Mouse (Mus musculus): ENCODE results near the gene Epha6.
"Not testable (repeated sequence)": the region's sequence is repeated elsewhere in the genome, so short reads cannot be mapped to it uniquely, and the experiment has no call there.

The Epha6 gene

DNA sequence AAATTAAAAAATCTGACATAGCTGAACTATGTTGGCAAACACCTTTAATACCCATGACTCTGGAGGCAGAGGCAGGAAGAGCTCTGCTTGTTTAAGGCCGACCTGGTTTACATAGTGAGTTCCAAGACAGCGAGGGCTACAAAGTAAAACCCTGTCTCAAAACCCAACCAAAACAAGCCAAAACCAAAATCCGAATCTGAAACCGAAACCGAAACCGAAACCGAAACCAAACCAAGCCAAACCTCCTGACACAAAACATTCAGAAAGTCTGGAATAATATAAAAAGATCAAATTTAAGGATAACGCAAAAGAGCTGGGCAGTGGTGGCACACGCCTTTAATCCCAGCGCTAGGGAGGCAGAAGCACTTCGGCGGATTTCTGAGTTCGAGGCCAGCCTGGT is 725.3 kb downstream of the Epha6 start:
- no peak for DNase-seq

DNA sequence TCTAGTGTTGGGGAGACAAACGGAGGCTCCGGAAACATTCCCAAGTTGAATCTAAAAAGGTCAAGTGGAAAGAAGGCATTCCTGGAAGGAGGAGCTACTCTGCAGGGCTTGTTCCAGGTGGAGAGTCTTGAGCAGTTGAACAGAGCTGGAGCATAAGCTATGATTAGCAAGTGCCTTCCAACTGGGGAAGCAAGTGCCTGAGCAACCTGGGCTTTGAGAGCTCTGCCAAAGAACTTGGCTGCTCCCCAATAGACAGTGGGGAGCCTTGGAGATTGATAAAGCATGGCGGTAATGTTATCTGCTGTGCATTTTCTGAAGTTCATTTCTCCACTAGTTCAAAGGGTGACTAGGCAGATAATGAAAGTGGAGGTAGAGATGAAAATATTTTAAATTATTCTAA is 733.5 kb downstream of the Epha6 start:
- no peak for DNase-seq

DNA sequence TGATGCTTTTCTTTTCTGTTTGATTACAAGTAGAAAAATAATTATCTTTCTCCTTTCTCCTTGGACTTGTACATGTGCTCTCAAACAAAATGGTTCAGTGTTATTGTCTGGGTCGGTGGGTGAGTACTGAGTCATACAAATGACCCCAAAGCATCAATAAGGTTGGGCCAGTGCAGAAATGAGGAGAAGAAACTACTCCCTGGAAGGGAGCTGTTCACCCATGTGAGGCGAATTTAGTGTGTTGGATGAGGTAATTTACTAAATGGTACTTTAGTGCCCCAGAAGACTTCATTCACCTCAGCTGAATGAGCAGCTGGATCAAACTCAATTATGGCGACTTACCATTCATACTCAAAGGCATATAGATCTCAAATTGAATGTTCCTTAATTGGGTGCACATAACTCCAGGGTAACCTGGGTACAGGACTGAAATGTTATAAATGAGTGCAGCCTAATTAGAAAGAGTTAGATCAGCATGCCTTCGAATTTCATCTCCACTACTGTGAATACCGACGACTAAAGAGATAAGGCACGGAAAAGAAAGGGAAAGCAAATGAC is 751.1 kb downstream of the Epha6 start:
- no peak for DNase-seq

DNA sequence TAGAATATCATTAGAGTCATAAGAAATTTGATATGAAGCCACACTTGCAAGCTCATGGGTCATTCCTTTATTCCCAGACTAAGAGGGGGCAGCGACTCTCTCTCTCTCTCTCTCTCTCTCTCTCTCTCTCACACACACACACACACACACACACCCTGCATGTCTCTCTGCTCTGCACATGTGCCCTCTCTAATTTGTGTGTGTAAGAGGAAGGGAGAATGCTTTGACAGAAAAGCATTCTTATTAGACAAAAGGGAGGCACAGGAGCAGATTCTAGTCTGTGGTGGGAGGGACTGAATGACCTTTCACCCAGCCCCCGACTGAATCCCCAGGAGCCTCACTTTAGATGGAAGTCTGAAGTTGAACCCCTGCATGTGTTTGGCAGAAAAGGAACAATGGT is 752.6 kb downstream of the Epha6 start:
- DNase-seq, result no peak

DNA sequence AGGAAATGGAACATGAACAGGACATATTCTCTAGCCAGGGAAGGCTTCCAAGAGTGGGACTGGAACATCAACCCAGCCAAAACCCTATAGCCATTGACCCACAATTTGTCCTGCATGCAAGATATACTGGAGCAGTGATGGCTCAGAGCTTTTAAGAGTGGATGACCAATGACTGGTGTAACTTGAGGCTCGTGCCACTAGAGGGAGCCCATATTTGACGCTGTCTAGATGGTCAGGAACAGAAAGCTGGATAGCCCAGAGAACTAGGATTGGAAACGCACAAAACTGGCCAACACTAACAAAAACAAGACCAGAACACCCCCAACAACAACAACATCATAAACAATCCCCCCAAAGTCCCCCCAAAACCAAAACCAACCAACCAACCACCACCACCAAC is 758.8 kb downstream of the Epha6 start:
- peak; percentile 31 for DNase-seq

DNA sequence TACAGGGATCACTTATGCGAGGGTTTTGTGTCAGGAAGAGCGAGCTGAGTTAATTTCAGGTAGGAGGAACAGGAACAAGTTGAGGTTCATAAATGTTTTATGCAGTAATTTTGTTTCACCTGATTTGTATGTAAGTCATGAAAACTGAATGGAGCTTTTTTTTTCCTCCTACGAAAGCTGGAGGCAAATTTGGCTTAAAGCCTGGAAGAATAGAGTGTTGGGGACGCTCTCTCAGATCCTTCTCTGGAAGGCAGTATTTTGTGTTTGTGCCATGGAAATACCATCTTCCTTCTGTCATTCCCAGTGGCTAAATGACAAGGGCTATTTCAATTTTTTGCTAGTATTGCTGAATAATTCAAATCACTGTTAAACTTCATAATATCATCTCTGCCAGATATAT is 768.6 kb downstream of the Epha6 start:
- peak; percentile 41 for DNase-seq

DNA sequence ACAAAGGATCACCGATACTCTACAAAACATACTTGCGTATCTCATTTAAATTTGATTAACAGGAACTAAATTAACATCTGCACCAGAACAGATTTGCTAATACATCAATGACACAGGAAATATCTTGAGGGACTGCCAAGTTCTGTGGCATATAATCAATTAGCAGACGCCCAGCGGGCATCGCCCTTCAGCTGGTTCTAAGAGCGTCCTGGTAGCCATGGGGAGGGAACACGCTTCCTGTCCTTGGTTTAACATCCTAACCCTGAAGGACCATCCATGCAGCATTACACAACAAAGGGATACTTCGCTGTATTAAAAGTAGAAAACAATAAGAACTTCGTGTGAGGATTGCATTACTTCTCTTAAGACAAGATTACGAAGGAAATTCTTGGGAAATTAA is 769.0 kb downstream of the Epha6 start:
- no peak for DNase-seq

DNA sequence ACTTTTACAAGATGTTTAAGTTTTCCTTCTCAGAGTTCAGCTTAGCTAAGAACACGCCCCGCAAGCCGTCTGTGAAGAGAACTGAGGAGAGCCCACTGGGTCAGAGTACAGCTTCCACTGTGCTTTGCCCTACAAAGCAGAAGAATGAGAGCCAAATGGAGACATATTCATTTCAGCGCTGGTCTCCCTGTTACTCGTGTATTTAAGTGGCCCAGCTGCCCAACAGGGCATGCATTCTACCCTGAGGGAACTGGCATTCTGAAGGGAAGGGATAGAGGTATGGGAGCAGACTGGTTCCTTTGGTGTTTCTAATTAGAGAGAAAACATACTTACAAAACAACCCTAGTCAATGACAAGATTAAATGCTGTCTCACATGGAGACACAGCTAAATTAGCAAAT is 772.9 kb downstream of the Epha6 start:
- no peak for DNase-seq

DNA sequence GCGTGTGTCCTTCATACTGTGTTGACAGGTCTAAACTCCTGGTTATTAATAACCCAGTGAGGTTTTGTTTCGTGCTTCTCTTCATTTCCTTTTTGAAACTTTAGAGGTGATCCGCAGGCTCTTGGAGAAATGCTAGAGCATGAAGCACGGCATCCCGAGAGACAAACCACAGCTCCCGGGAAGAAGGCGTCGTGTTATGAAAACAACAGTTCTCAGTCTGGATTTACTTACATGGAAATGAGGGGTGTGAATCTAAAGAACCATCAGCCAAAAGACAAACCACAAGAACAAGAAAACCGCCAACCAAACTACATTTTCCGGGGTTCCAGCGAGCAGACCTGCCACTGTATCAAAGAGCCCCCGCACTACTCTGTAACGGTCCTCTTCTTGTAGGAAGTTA is 775.7 kb downstream of the Epha6 start:
- no peak for DNase-seq

DNA sequence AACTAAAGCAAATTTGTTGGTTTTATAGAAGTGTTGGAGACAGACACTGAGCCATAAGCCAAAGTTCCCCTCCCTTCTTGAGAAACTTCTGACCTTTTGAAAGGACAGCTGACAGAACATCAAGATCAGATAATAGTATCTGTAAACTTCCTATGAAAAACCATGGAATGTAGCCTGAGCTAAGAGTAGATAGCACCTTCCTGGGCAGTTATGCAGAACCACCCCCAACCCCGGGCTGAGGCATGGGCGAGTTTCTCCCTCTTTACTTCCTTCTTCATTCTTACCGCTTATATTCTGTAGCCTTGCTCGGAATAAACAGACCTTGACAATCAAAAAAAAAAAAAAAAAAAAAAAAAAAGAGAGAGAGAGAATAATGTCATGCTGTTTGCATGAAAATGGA is 805.5 kb downstream of the Epha6 start:
- DNase-seq, result not testable (repeated sequence)

DNA sequence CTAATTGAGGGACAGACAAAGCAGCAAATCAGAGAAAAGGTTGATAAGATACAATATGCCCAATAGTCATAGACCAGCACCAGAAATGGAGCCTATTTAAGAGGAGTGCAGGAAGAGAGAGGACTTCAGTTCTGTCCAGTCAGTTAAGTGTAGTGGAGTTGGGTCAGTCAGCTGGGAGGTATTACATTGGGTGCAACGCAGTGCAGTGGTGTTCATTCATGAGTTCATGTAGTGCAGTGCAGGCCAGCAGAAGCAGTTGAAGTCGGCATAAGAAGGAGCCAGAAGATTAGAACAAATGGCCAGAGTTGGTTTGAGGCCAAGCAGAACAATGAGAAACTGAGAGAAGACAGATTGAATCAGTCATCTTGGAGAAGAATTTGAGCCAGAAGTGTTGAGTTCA is 833.0 kb downstream of the Epha6 start:
- DNase-seq, result no peak

DNA sequence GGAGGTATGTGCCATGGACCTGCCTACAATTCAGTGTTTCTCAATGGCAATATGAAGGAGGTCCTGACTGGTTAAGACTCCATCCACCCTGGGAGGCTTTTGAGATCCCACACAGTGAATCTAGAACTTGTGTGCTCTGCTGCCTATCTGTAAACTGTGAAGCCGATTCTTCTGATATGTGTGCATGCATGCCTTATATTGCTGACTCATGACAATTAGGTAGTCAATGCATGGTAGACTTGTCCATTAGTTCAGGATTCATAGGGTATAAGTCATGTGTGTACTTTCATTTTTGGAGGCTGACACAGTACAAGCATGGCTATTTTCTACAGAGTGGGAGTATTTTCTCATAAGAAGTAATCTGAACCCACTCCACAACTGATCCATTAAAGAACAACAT is 834.9 kb downstream of the Epha6 start:
- no peak for DNase-seq

DNA sequence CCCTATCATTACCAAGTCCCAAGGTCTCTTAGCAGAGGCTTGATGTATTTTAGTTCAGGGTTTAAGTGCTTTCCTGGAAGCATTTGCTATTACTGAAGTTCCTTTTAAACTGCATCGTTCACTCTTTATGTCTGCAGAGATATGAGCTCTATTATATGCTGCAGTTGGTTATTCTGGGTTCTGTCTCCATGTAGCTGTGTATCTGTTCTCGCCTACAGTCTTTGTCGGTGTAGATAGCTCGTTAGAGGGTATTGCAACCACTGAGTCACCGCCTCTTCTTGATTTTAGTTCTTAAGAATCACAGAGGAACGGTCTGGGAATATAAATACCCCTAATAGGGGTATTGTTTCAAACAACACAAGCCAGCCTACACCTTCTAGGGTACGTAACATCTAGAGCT is 835.4 kb downstream of the Epha6 start:
- peak; percentile 6 for DNase-seq

DNA sequence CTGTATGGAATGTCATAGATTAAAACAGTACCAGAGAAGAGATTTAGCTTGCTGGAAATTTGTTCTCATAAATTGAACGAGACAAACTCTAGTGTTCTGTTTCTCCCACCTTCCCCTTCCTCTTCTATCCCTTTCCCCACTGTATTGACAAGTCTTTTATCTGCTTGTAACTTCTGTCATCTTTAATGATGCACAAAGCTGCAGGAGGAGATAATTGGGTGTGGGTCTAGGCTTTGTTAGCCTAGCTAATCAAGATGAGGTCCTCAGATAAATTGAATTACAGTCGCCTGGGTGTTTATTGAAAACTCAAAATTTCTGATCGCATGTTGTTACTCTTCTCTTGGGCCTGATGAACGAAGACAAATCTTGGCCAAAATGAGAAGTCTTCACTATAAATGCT is 844.5 kb downstream of the Epha6 start:
- DNase-seq, result no peak

DNA sequence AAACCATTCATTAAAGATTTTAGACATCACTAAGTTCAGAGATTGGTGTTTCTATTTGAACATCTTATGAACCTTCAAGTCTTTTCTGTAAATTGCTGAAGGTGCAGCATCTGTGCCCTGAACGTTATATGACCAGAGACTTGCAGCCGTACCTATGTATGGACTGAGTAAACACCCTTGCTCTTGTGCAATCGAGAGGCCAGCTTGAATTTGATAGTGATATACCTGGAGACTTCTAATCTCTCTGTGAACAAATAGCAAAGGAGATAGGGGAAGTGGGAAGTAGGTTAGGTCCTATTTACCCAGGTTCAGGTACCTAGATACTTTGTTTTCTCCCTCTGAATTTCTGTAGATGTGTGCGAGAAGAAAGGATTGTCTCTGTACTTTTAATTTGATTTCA is 854.4 kb downstream of the Epha6 start:
- DNase-seq, result no peak

DNA sequence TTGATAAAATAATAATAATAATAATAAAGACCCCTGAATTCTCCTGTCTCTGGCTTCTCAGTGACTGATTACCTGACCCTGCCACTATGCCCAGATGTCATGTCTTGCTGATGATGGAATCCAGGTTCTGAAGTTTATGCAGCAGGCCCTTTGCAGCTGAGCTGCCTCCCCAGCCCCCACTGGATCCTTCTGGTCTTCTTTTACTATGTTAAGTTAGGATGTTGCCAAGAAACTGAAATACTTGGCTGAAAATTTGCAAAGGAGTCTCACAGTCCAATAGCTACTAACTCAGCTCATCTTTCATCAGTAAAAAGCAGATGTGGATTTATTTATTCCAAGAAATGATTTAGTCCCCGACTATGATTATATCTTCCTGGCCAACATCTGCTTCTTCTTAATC is 861.7 kb downstream of the Epha6 start:
- DNase-seq, result no peak

DNA sequence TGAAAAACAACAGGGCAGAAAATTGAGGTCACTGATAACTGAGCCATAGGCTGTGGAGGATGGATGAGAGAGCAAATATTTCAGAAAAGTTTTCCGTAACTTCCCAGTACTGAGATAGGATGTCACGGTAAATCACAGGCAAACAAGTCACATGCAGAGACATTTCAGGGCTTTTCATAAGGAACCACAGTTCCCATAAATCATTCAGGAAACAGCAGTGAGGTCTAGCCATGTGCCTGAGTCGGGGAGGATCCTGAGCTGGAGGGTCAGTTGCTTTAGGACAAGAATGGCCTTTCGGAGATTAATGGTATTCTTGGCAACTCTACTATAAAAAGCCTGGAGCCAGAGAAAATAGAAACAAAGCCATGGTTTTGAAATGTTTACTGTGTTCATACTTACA is 889.8 kb downstream of the Epha6 start:
- DNase-seq, result no peak

DNA sequence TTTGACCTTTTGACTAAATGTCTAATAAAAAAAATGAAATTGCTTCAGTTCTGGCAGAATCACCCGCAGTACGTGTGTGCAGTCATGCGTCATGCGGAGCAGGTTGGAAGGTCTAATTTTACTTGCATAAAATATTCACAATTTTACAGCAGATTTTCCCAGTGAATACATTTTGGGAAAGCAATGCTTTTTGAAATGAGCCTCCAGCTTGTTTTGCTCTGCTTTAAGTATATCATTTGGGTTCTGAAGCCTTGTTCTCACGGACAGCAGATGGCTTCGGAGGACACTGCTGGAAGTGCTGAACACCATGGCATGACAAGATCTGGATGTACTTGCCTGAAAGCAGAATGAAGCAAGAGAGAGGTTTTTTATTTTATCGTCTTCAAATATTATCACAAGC is 912.1 kb downstream of the Epha6 start:
- peak; percentile 78 for DNase-seq

DNA sequence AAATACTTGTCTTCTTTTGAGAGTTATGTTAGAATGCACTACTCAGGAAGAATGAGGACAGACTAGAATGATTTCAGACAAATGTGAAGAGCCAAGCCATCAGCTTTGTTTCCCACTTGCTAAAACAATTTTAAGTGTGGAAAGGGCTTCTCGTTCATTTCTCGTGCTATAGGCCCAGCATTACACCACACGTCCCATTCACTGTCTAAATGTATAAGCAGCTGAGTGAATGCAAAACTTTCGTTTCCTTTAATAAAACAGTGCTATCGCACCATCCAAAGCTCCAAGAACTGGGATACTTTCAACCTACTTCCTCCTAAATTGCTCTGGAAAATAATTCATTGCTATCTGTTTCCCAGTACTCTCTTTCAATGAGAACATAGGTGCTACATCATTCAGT is 916.2 kb downstream of the Epha6 start:
- no peak for DNase-seq

DNA sequence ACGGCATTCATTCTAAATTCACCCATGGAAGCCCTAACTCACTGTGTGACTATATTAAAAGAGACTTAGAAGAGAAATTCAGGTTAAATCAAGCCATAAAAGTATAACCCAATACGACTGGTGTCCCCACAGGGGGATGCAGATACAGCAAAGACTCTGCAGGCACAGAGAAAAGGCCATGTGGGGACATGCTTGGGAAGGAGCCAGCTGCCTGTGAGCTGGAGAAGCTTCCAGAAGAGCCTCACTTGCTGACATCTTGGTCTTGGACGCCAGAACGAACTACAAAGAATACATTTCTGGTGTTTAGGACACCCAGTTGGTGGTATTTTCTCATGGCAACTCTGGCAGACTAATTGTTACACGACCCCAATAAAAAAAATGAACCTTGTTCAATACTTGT is 920.2 kb downstream of the Epha6 start:
- DNase-seq, result no peak

DNA sequence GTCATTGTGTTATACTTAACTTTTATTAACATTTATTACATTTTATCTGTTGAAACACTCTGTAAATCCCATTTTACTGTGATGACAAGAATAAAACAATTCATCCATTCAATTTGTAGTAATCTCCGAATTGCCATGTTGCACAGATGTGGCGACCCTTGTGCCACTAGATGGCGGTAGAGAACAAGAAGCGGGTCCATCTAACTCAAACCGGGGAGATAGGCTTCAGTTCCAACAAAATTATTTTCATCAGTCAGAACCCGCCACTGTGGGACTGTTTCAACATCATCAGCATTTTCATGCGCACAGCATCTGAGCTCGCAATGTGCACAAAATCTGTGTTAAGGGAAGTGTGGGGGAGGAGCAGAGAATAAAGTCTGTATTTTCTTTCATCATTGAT is 921.9 kb downstream of the Epha6 start:
- DNase-seq, result peak; percentile 76

DNA sequence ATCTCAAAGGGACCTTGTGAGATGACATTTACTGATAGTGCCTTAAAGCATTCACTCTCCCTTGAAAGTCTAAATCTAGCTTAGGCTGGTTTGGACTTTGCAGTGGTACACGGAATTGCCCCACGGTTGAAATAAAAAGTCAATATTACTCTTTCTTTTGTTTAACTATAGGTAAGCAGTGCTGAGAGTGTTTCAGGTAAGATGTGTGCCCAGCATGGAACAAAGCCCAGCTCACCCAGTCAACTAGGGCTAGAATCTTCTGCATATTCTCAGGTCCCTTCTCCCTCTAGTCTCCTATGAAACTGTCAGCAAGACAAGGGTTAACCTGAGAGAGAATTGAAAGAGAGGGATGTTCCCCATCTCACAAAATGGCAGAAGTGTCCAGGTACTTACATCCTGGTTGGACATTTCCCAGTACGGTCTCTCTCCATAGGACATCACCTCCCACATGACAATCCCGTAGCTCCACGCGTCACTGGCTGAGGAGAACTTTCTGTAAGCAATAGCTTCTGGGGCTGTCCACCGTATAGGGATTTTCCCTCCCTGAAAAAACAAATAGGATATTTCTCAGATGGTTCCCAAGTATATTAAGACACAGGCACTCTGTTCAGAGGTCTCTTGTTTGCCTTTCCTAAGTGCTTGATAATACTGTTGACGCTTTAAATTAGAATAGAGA is 923.0 kb downstream of the Epha6 start:
- no peak for DNase-seq

DNA sequence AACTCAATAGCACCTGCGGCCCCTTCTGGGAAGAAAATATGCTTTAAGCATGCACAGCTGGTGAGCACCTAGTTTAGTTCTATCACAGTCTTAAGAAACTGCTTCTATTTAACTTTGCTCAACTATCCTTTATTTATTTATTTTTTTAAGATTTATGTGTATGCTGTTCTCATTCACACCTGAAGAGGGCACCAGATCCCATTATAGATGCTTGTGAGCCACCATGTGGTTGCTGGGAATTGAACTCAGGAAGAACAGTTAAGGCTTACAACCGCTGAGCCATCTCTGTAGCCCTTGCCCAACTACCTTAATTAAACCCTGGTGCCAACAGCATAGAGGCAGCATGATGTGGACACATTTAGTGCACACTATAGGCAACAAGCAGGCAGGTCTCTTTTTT is 938.4 kb downstream of the Epha6 start:
- no peak for DNase-seq

DNA sequence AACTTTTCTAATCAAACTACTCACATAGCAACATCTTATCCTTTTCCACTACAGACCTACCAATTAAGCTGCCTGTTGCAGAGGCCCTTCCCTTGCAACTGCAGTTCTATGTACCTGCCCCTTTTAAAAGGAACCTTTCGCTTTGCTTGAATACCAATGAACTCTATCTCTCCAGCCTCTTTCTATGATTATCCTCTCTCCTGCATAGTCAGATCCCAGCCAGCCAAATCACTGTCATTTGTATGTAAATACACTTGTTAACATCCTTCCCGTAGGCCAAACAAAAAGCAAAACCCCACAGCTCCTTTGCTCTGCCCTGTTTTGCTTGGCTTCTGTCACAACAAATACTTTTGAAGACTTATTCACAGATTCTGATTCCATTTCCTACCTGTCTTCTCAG is 961.6 kb downstream of the Epha6 start:
- no peak for DNase-seq

DNA sequence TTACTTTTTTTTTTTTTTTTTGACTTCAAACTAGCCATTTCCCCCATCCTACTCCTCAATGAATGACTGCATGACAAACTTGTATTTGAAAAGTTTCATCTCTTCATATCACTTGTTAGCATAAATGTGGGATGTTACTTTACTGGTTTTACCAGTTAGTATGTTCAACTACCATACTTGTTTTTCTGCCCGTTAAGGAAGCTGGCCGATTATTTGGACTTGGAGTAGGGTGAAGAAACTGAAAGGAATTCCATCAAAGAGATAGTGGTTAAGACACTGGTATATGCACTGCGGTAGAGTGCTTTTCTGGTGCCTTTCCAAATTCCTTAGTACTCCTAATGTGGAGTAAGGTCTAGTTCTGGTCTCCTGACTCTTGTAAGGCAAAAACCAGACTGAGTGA is 965.3 kb downstream of the Epha6 start:
- DNase-seq, result no peak
